Mouse (Mus musculus) midbrain, embryonic 14.5 days (tissue): Measurements from ENCODE around the gene H1foo. TPM values are rescaled to one million over a fixed set of nuclear protein-coding genes. Genes with fewer than 3 reads are reported as not detected.

Experiments used
- ATAC-seq: fragments of 200-750 bp; cut with Nextera tagmentation; 2 replicates; pipeline ENCODE4 v1.8.0; 2017; ENCODE audit warnings: moderate number of reproducible peaks, moderate library complexity; ENCODE audit not compliant: low FRiP score, low TSS enrichment
- DNase-seq: peaks from one replicate; pipeline ENCODE4 v3.0.0-alpha.2; 2015
- H3K27ac ChIP-seq: fragments of 300-500 bp; sonication (generic); replicated peaks from 2 replicates; pipeline ENCODE4 v1.5.1; 2014; ENCODE audit warnings: mild to moderate bottlenecking, low read depth, low read length, moderate library complexity
- H3K27me3 ChIP-seq: fragments of 300-500 bp; sonication (generic); 2 replicates; pipeline ENCODE4 v1.6.1; 2014; ENCODE audit warnings: low read length, control low read depth, mixed read lengths; ENCODE audit not compliant: control insufficient read depth, insufficient read depth
- H3K36me3 ChIP-seq: fragments of 300-500 bp; sonication (generic); 2 replicates; pipeline ENCODE4 v1.6.1; 2014; ENCODE audit warnings: low read length, control low read depth; ENCODE audit not compliant: control insufficient read depth, insufficient read depth
- H3K4me1 ChIP-seq: fragments of 300-500 bp; sonication (generic); 2 replicates; pipeline ENCODE4 v1.6.1; 2014; ENCODE audit warnings: mild to moderate bottlenecking, antibody characterized with exemption, low read length, control low read depth; ENCODE audit not compliant: control insufficient read depth, insufficient read depth
- H3K4me2 ChIP-seq: fragments of 300-500 bp; sonication (generic); 2 replicates; pipeline ENCODE4 v1.6.1; 2014; ENCODE audit warnings: mild to moderate bottlenecking, low read length, moderate library complexity
- H3K4me3 ChIP-seq: fragments of 300-500 bp; sonication (generic); replicated peaks from 2 replicates; pipeline ENCODE4 v1.5.1; 2014; ENCODE audit warnings: low read depth, low read length
- H3K9ac ChIP-seq: fragments of 300-500 bp; sonication (generic); replicated peaks from 2 replicates; pipeline ENCODE4 v1.6.1; 2014; ENCODE audit warnings: mild to moderate bottlenecking, low read length, moderate library complexity
- H3K9me3 ChIP-seq: fragments of 300-500 bp; sonication (generic); 2 replicates; pipeline ENCODE4 v1.6.1; 2016; ENCODE audit warnings: low read length, control low read depth, mixed read lengths; ENCODE audit not compliant: control insufficient read depth
- WGBS: fragments of 180-500 bp; shearing (Covaris S2); extraction: QIAGEN DNeasy Blood & Tissue Kit; methylation state at CpG from one replicate; pipeline ENCODE4 v1.1.7; 2014; 5-methylcytosine and 5-hydroxymethylcytosine counted together
- polyA plus RNA-seq: library from polyadenylated mRNA; unstranded; fragments of >200 nt; fragmentation: Nextera tagmentation; extraction: Ambion mirVana; gene quantifications from 2 replicates; pipeline ENCODE4 v1.2.1, GENCODE M21; 2014

Gene H1foo
- polyA plus RNA-seq = not detected in 2 replicates

- no peak for DNase-seq
Observed at GRCm38 (mm10) chr6:115944638-115945037, at the start of gene H1foo. H1foo (plus strand) TSS chr6:115944938.

GRCm38 (mm10) chr6:115896346-115896745 is 48.4 kb upstream of the H1foo start:
- DNase-seq (no peak), ATAC-seq (no peak)
- no peak overlapping the region for H3K4me2 ChIP-seq
- no peaks in the 10 kb centered on the region for H3K9me3 ChIP-seq
- WGBS = 56% methylated on average over 1 of the region's 1 CpGs
- H3K27ac ChIP-seq = no peak overlapping the region
- no peaks in the 10 kb centered on the region for H3K27me3 ChIP-seq
- H3K4me3 ChIP-seq = no peak overlapping the region
- peaks cover 39% of the 10 kb centered on the region for H3K36me3 ChIP-seq
- peaks cover 10% of the 10 kb centered on the region; the same call in 1 of the 2 replicates for H3K4me1 ChIP-seq
- H3K9ac ChIP-seq = no peak overlapping the region

More at GRCm38 (mm10) chr6:115944638-115945037, at the start of gene H1foo:
- H3K27ac ChIP-seq = no peak within 1 kb of the TSS
- H3K4me2 ChIP-seq = no peak within 1 kb of the TSS
- H3K27me3 ChIP-seq = no peaks in the 10 kb centered on the region
- 80% methylated on average over 5 of the region's 5 CpGs for WGBS
- no peaks in the 10 kb centered on the region for H3K4me1 ChIP-seq
- H3K9ac ChIP-seq = no peak within 1 kb of the TSS
- no peaks in the 10 kb centered on the region for H3K36me3 ChIP-seq
- ATAC-seq = no peak
- H3K9me3 ChIP-seq = no peaks in the 10 kb centered on the region
- H3K4me3 ChIP-seq = no peak within 1 kb of the TSS

GRCm38 (mm10) chr6:115897117-115897516 is 47.6 kb upstream of the H1foo start:
- no peak overlapping the region for H3K4me3 ChIP-seq
- peaks cover 36% of the 10 kb centered on the region for H3K36me3 ChIP-seq
- no peak for ATAC-seq
- 0 out of 2 replicates have a peak, but pooled peaks cover 4% of the 10 kb centered on the region for H3K4me1 ChIP-seq
- no peak for DNase-seq
- H3K9ac ChIP-seq = no peak overlapping the region
- no peak overlapping the region for H3K27ac ChIP-seq
- no peaks in the 10 kb centered on the region for H3K9me3 ChIP-seq
- no peak overlapping the region for H3K4me2 ChIP-seq
- 77% methylated on average over 4 of the region's 4 CpGs for WGBS
- H3K27me3 ChIP-seq = no peaks in the 10 kb centered on the region

GRCm38 (mm10) chr6:115897926-115898520 is 46.7 kb upstream of the H1foo start:
- Histone ChIP-seq H3K27ac (no peak overlapping the region), H3K4me1 (no peaks in the 10 kb centered on the region), H3K9ac (no peak overlapping the region), H3K4me3 (no peak overlapping the region), H3K9me3 (no peaks in the 10 kb centered on the region), H3K36me3 (peaks cover 30% of the 10 kb centered on the region), H3K27me3 (no peaks in the 10 kb centered on the region), H3K4me2 (no peak overlapping the region)
- WGBS = 81% methylated on average over 7 of the region's 7 CpGs
- ATAC-seq (no peak), DNase-seq (no peak)

- WGBS = 29% methylated on average over 3 of the region's 3 CpGs
- ATAC-seq = no peak
- no peak overlapping the region for H3K4me2 ChIP-seq
Observed at GRCm38 (mm10) chr6:115901062-115901461, 43.7 kb upstream of the H1foo start.

GRCm38 (mm10) chr6:115901489-115901931 is 43.2 kb upstream of the H1foo start:
- Histone ChIP-seq H3K4me1 (no peaks in the 10 kb centered on the region), H3K27me3 (no peaks in the 10 kb centered on the region), H3K4me3 (no peak overlapping the region), H3K4me2 (no peak overlapping the region), H3K36me3 (peaks cover 34% of the 10 kb centered on the region), H3K9me3 (no peaks in the 10 kb centered on the region), H3K9ac (no peak overlapping the region; the same call in 1 of the 2 replicates), H3K27ac (no peak overlapping the region)
- DNase-seq = peak; percentile 78
- WGBS = 70% methylated on average over 8 of the region's 8 CpGs
- ATAC-seq = no peak

More at GRCm38 (mm10) chr6:115901062-115901461, 43.7 kb upstream of the H1foo start:
- H3K9me3 ChIP-seq = no peaks in the 10 kb centered on the region
- H3K4me1 ChIP-seq = no peaks in the 10 kb centered on the region
- H3K9ac ChIP-seq = no peak overlapping the region
- peaks cover 33% of the 10 kb centered on the region for H3K36me3 ChIP-seq
- no peak overlapping the region for H3K27ac ChIP-seq
- no peak overlapping the region for H3K4me3 ChIP-seq
- no peaks in the 10 kb centered on the region for H3K27me3 ChIP-seq
- peak; percentile 82 for DNase-seq

DNA sequence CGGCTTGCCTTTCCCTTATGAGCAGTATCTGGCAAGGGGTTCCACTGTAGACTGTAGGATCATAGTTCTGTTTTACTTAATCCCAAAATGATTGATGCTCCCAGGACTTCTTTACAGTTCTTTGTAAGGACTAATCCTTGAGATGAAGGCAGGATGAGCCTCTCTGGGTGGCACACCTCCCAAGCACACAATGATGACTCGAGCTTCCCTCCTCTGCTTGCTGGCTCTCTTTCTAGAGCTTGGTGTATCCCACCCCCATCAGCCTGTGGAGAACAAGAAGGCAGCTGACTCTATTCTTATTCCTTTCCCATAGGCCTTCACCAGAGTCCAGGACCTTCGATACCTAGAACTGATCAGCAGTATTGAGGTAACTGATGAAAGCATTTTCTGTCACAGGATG is 42.2 kb upstream of the H1foo start:
- H3K9me3 ChIP-seq = no peaks in the 10 kb centered on the region
- H3K4me1 ChIP-seq = no peaks in the 10 kb centered on the region
- ATAC-seq (no peak), DNase-seq (no peak)
- no peak overlapping the region for H3K4me3 ChIP-seq
- H3K27ac ChIP-seq = no peak overlapping the region
- H3K9ac ChIP-seq = no peak overlapping the region
- H3K36me3 ChIP-seq = peaks cover 41% of the 10 kb centered on the region
- H3K27me3 ChIP-seq = no peaks in the 10 kb centered on the region
- H3K4me2 ChIP-seq = no peak overlapping the region
- 74% methylated on average over 3 of the region's 3 CpGs for WGBS

DNA sequence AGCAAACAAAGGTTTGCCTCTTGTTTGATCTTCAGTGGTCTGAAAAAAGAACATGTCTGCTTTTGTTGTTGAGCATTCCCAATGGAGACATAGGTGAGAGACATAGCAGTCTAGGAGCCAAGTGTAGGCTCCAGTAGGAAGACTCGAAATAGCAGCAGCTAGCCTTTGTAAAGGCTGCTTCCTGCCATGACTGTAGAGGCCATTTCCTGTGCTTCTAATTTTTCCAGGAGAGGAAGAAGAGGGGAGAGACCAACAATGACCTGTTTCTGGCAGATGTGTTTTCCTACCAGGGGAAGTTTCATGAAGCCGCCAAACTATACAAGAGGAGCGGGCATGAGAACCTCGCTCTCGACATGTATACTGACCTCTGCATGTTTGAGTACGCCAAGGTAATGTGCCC is 39.2 kb upstream of the H1foo start:
- ATAC-seq (no peak), DNase-seq (no peak)
- Histone ChIP-seq H3K9ac (no peak overlapping the region), H3K4me2 (no peak overlapping the region), H3K4me3 (no peak overlapping the region), H3K9me3 (no peaks in the 10 kb centered on the region), H3K36me3 (peaks cover 29% of the 10 kb centered on the region), H3K4me1 (no peaks in the 10 kb centered on the region), H3K27me3 (no peaks in the 10 kb centered on the region), H3K27ac (no peak overlapping the region)
- WGBS = 93% methylated on average over 6 of the region's 6 CpGs

GRCm38 (mm10) chr6:115906455-115906854 is 38.3 kb upstream of the H1foo start:
- H3K4me2 ChIP-seq = no peak overlapping the region
- DNase-seq (no peak), ATAC-seq (no peak)
- peaks cover 26% of the 10 kb centered on the region for H3K36me3 ChIP-seq
- WGBS = 78% methylated on average over 1 of the region's 1 CpGs
- H3K27ac ChIP-seq = no peak overlapping the region
- no peak overlapping the region for H3K4me3 ChIP-seq
- no peaks in the 10 kb centered on the region for H3K27me3 ChIP-seq
- H3K9me3 ChIP-seq = no peaks in the 10 kb centered on the region
- no peak overlapping the region for H3K9ac ChIP-seq
- no peaks in the 10 kb centered on the region for H3K4me1 ChIP-seq
